Mouse (Mus musculus): ENCODE measurements around the gene Col4a3. TPM values are rescaled to one million over a fixed set of nuclear protein-coding genes. Genes with fewer than 3 reads are reported as not detected.

Col4a3 gene
- total RNA-seq (2021) (1 to 10 TPM; 1.3 to 1.8 TPM), polyA plus RNA-seq (2012; rRNA removed) (3.3 TPM in 2 replicates)
- long read RNA-seq: 0 reads

DNA sequence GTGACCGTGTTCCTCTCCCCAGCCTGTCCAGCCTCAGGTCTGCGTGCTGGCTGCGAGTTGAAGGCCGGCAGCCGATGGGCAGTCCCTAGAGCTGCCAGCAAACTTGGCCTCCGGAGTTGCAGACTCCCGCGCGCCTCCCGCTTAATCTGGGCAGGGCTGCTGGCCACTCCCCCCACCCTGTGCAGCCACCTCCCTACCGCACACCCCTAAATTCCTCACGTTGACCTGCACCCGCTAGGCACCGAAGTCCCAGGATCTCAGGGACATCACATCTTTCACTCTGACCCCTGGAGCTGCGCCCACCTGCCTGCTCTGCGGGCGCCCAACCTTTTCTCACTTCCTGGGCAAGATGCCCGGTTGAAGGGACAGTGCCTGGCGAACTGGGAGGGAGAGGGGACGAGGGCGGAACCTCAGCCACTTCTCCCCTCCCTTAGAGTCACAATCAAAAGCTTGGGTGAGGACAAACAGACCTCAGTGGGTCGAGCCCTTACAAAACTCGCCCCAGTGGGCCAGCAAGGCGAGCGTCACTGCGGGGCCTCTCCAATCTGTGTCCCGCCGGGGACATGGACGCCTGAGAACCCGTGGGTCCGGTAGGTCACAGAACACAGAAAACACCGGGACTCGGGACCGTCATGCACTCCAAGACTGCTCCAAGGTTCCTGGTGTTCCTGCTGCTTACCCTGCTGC, at the start of gene Col4a3, which contains the start of gene Col4a4:
TSS of gene Col4a3 (plus strand) at position 209 of the 687 bp plus-strand sequence.
TSS of gene Col4a4 (minus strand) at position 137 of the 687 bp plus-strand sequence.
- H3K36me3 ChIP-seq (ENCODE audit: control insufficient read depth, insufficient read depth, low read length): no peaks in the 10 kb centered on the region

DNA sequence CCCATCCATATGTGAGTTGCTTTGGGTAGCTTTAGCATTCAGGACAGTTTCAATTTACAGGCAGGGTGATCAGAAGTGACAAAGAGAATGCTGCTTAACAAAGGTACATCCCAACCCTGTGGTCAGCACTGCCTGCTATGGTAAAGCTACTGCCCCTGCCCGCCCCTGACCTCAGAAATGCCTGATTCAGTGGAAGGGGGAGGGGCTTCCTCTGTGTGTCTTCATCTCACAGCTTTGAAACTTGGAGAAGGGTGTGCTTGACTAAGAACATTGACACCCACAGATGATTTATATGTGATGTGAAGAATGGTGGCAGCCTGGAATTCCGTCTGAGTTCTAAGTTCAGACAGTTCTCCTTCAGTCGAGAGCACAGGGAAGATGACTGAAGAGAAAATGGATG, 48.9 kb upstream of the Col4a3 start:
- Histone ChIP-seq H3K27ac (no peak overlapping the region), H3K9ac (ENCODE audit: low read depth, low read length) (no peak overlapping the region), H3K27me3 (ENCODE audit: control insufficient read depth, insufficient read depth, low read length) (no peaks in the 10 kb centered on the region), H3K79me2 (replicated peaks; ENCODE audit: control insufficient read depth, insufficient read depth, low read length) (no peaks in the 10 kb centered on the region), H3K36me3 (ENCODE audit: control insufficient read depth, insufficient read depth, low read length) (peaks cover 2% of the 10 kb centered on the region; the same call in 1 of the 2 replicates), H3K4me1 (ENCODE audit: control insufficient read depth, insufficient read depth, low read length) (no peaks in the 10 kb centered on the region; the same call in 1 of the 2 replicates), H3K4me3 (no peak overlapping the region)
- TF ChIP-seq POLR2A (IDR thresholded peaks at IDR 0.05; ENCODE audit: insufficient read depth, low read depth, low read length) (no peak), CTCF (IDR thresholded peaks at IDR 0.05) (no peak), EP300 (IDR thresholded peaks at IDR 0.05; ENCODE audit: insufficient read depth, low read depth, low read length) (no peak)
- intact Hi-C loops (cut with DNase I): no loop called here
- no peak for DNase-seq
- 82% methylated on average over 3 of the region's 3 CpGs for WGBS

More for the DNA sequence above, at the start of gene Col4a3, which contains the start of gene Col4a4:
- 3% methylated on average over 34 of the region's 34 CpGs for WGBS
- TF ChIP-seq POLR2A (IDR thresholded peaks at IDR 0.05; ENCODE audit: insufficient read depth, low read depth, low read length) (no peak), EP300 (IDR thresholded peaks at IDR 0.05; ENCODE audit: insufficient read depth, low read depth, low read length) (no peak), CTCF (IDR thresholded peaks at IDR 0.05) (no peak)
- peak within 1 kb of the TSS; percentile 56 for H3K9ac ChIP-seq (ENCODE audit: low read depth, low read length)
- peaks cover 3% of the 10 kb centered on the region for H3K4me1 ChIP-seq (ENCODE audit: control insufficient read depth, insufficient read depth, low read length)
- DNase-seq: peak; percentile 75
- peak within 1 kb of the TSS; percentile 47 for H3K4me3 ChIP-seq
- H3K79me2 ChIP-seq (replicated peaks; ENCODE audit: control insufficient read depth, insufficient read depth, low read length): no peaks in the 10 kb centered on the region
- H3K27me3 ChIP-seq (ENCODE audit: control insufficient read depth, insufficient read depth, low read length): no peaks in the 10 kb centered on the region
- H3K27ac ChIP-seq: peak within 1 kb of the TSS; percentile 42
- intact Hi-C loops (cut with DNase I): no loop called here

DNA sequence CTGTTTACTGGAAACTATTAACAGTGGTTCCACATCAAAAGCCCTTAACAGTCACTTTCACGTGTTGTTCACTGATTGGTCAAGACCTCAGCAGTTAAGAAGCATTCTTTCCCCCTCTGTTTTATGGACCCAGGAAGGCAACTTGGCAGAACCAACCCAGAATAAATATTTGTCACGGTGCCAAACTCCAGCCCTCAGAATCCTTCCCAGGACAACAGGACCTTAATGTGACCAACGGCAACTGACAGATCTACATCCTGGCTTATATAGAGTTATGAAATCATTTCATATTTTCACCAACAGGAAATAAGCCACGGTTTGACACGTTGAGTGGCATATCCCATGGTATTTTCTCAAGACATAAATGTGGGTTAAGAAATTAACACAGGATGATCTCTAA, 46.7 kb upstream of the Col4a3 start:
- WGBS: 45% methylated on average over 5 of the region's 5 CpGs
- no peak overlapping the region for H3K4me3 ChIP-seq
- no peak overlapping the region for H3K27ac ChIP-seq
- H3K9ac ChIP-seq (ENCODE audit: low read depth, low read length): no peak overlapping the region
- H3K27me3 ChIP-seq (ENCODE audit: control insufficient read depth, insufficient read depth, low read length): no peaks in the 10 kb centered on the region
- no peak for DNase-seq
- no peak for TF ChIP-seq EP300 (IDR thresholded peaks at IDR 0.05; ENCODE audit: insufficient read depth, low read depth, low read length)
- TF ChIP-seq CTCF (IDR thresholded peaks at IDR 0.05): no peak
- no peak for TF ChIP-seq POLR2A (IDR thresholded peaks at IDR 0.05; ENCODE audit: insufficient read depth, low read depth, low read length)
- intact Hi-C loops (cut with DNase I): no loop called here
- H3K79me2 ChIP-seq (replicated peaks; ENCODE audit: control insufficient read depth, insufficient read depth, low read length): no peaks in the 10 kb centered on the region
- peaks cover 2% of the 10 kb centered on the region; the same call in 1 of the 2 replicates for H3K36me3 ChIP-seq (ENCODE audit: control insufficient read depth, insufficient read depth, low read length)
- no peaks in the 10 kb centered on the region; the same call in 1 of the 2 replicates for H3K4me1 ChIP-seq (ENCODE audit: control insufficient read depth, insufficient read depth, low read length)

DNA sequence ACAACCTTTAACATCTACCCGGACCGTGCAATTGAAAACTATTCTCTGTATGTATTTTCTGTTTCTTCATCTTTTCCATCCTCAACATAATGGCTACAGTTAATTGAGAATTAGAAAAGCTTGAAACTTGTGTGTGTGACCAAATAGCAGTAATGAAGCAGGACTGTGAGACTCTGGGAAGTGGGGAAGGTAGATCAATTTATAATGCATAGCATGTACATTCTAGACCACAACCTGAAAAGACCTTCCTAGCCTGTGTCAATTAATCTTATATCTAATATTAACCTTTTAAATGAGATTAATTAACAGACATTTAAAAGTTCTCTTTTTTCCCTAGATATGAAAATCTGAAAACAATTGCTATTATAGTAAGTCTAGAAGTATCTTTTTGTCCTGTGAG, 42.8 kb upstream of the Col4a3 start:
- WGBS: 94% methylated on average over 2 of the region's 2 CpGs
- no peak for DNase-seq
- Histone ChIP-seq H3K4me3 (no peak overlapping the region), H3K4me1 (ENCODE audit: control insufficient read depth, insufficient read depth, low read length) (no peaks in the 10 kb centered on the region; the same call in 1 of the 2 replicates), H3K36me3 (ENCODE audit: control insufficient read depth, insufficient read depth, low read length) (peaks cover 2% of the 10 kb centered on the region; the same call in 1 of the 2 replicates), H3K27ac (no peak overlapping the region), H3K9ac (ENCODE audit: low read depth, low read length) (no peak overlapping the region), H3K79me2 (replicated peaks; ENCODE audit: control insufficient read depth, insufficient read depth, low read length) (no peaks in the 10 kb centered on the region), H3K27me3 (ENCODE audit: control insufficient read depth, insufficient read depth, low read length) (no peaks in the 10 kb centered on the region)
- intact Hi-C loops (cut with DNase I): no loop called here
- TF ChIP-seq POLR2A (IDR thresholded peaks at IDR 0.05; ENCODE audit: insufficient read depth, low read depth, low read length) (no peak), CTCF (IDR thresholded peaks at IDR 0.05) (no peak), EP300 (IDR thresholded peaks at IDR 0.05; ENCODE audit: insufficient read depth, low read depth, low read length) (no peak)

DNA sequence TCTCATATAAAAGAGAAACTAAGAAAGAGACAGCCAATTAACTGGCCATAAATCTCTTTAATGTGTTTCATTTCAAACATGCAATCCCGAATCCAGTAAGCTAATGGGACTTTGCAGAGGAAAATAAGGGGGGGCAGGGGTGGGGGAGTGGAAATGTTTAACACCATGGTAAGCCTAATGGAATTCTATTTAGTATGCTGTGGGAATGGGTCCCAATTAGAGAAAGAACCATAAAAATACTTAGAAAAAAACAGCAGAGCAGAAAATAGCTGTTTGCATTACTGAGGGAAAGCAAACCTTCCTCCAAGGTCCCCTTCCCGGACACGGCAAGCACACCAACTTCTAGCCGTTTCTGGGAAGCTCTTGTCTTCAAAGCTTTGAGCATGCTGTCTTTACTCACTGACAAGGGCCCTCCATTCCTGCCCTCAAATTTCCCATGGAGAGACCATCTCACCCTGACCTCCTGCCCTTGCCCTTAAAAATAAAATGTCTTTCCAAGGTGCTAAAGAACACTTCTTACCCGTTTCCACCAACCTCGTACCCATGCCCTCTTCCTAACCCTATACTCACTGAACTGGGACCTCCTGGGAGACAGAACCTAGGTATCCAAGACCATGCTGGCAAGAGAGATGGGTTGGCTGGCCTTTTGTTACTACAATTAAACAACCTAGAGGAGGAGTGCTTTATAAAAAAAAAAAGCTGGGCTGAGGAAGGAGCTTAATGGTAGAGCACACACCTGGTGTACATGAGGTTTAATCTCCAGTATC, 42.1 kb upstream of the Col4a3 start:
- no peak overlapping the region for H3K4me3 ChIP-seq
- 85% methylated on average over 6 of the region's 6 CpGs for WGBS
- H3K4me1 ChIP-seq (ENCODE audit: control insufficient read depth, insufficient read depth, low read length): no peaks in the 10 kb centered on the region; the same call in 1 of the 2 replicates
- no peaks in the 10 kb centered on the region for H3K27me3 ChIP-seq (ENCODE audit: control insufficient read depth, insufficient read depth, low read length)
- peaks cover 2% of the 10 kb centered on the region; the same call in 1 of the 2 replicates for H3K36me3 ChIP-seq (ENCODE audit: control insufficient read depth, insufficient read depth, low read length)
- intact Hi-C loops (cut with DNase I): no loop called here
- no peak overlapping the region for H3K27ac ChIP-seq
- no peaks in the 10 kb centered on the region for H3K79me2 ChIP-seq (replicated peaks; ENCODE audit: control insufficient read depth, insufficient read depth, low read length)
- DNase-seq: no peak
- TF ChIP-seq POLR2A (IDR thresholded peaks at IDR 0.05; ENCODE audit: insufficient read depth, low read depth, low read length) (no peak), CTCF (IDR thresholded peaks at IDR 0.05) (no peak), EP300 (IDR thresholded peaks at IDR 0.05; ENCODE audit: insufficient read depth, low read depth, low read length) (no peak)
- H3K9ac ChIP-seq (ENCODE audit: low read depth, low read length): no peak overlapping the region
